Mouse (Mus musculus) NIH3T3 (cell line): ENCODE measurements around the gene Gpr137.

Experiments
- DNase-seq: peaks from one replicate; pipeline ENCODE4 v3.0.0-alpha.2; 2012; ENCODE audit warnings: low read depth

Gpr137 gene

GRCm38 (mm10) chr19:6921647-6922567 is 20.4 kb downstream of the Gpr137 start, which contains the start of gene Esrra:
Gene Esrra (minus strand): TSS chr19:6921813.
- DNase-seq = peak; percentile 100

GRCm38 (mm10) chr19:6920741-6921636 is 21.3 kb downstream of the Gpr137 start:
- peak; percentile 41 for DNase-seq

GRCm38 (mm10) chr19:6919876-6920740 is 22.2 kb downstream of the Gpr137 start:
- peak; percentile 69 for DNase-seq

- no peak for DNase-seq
Observed at GRCm38 (mm10) chr19:6919431-6919830, 22.8 kb downstream of the Gpr137 start.

- no peak for DNase-seq
Observed at GRCm38 (mm10) chr19:6918321-6918720, 24.0 kb downstream of the Gpr137 start.

GRCm38 (mm10) chr19:6916496-6916895 is 25.8 kb downstream of the Gpr137 start:
- no peak for DNase-seq

- no peak for DNase-seq
Observed at GRCm38 (mm10) chr19:6915276-6915675, 27.0 kb downstream of the Gpr137 start.

GRCm38 (mm10) chr19:6914540-6914939 is 27.7 kb downstream of the Gpr137 start:
- DNase-seq = no peak

- DNase-seq = no peak
Observed at GRCm38 (mm10) chr19:6913991-6914390, 28.3 kb downstream of the Gpr137 start.

GRCm38 (mm10) chr19:6913036-6913435 is 29.2 kb downstream of the Gpr137 start:
- DNase-seq = no peak

GRCm38 (mm10) chr19:6912205-6912970 is 29.9 kb downstream of the Gpr137 start:
- no peak for DNase-seq

GRCm38 (mm10) chr19:6911101-6912074 is 30.9 kb downstream of the Gpr137 start:
- DNase-seq = no peak

GRCm38 (mm10) chr19:6910306-6910705 is 32.0 kb downstream of the Gpr137 start:
- peak; percentile 75 for DNase-seq

- peak; percentile 96 for DNase-seq
Observed at GRCm38 (mm10) chr19:6909507-6910289, 32.6 kb downstream of the Gpr137 start, which contains the start of the genes Trmt112 and Prdx5. Gene Trmt112 (plus strand): TSS chr19:6909698. Gene Prdx5 (minus strand): TSS chr19:6910106.

- DNase-seq = peak; percentile 53
Observed at GRCm38 (mm10) chr19:6909021-6909420, 33.3 kb downstream of the Gpr137 start.

- DNase-seq = peak; percentile 53
Observed at GRCm38 (mm10) chr19:6907811-6908540, 34.3 kb downstream of the Gpr137 start.

- no peak for DNase-seq
Observed at GRCm38 (mm10) chr19:6907094-6907493, 35.2 kb downstream of the Gpr137 start.

GRCm38 (mm10) chr19:6906199-6906598 is 36.1 kb downstream of the Gpr137 start:
- no peak for DNase-seq
